Comparison of ENCODE assay signal across 7 mouse cellular contexts in the genomic region with DNA sequence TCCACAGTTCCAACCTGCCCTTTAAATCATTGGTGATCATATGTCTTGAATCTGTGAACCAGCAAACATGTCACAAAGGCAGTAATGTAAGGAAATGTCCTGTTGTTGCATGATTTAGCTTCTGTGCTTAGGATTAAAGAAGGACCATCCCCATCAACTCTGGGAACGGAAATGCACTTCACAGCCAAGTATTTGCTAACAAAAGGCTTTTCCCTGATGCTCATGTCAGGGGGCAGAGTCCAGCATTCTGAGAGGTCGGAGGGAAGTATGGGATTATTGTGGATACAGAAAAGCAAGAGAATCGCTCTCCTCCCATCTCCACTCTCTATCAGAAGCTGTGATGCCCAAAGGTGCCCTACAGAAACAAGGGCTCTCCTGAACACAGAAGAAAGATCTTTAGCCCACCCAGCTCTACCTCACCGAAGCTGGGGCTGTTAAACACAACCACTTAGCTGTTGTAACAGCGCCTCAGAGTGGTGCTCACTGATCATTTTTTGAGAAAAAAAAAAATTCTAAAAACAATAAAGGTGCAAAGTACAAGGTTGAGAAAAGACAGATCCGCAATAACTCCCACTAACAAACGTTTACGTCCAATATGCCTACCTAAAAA. TPM values are rescaled to one million over a fixed set of nuclear protein-coding genes. Genes with fewer than 3 reads are reported as not detected.
A peak's percentile ranks its signal among the peaks of the same experiment; 100 is the strongest.
DNase-seq lines count a peak whose midpoint lies in the region; ATAC-seq and TF ChIP-seq lines count a peak whose summit lies in the region.

No protein-coding gene starts in this region.

- no peak for TF ChIP-seq POLR2A in ES-Bruce4 (IDR thresholded peaks at IDR 0.05; ENCODE audit: insufficient read depth, low read length)

- WGBS in liver, embryonic 11.5 days = 48% methylated on average over 8 of the region's 8 CpGs

- intact Hi-C loops in heart, postnatal 10 days (cut with DNase I) = no loop called here

- H3K4me3 ChIP-seq in ES-Bruce4 (ENCODE audit: low read depth, low read length) = no peak overlapping the region; the same call in 1 of the 2 replicates
- H3K4me3 ChIP-seq in liver, embryonic 11.5 days (ENCODE audit: low read depth, low read length) = peak overlapping the region; percentile 58

- TF ChIP-seq EP300 in ES-Bruce4 (IDR thresholded peaks at IDR 0.05; ENCODE audit: insufficient read depth, low read depth, low read length) = no peak

- no peaks in the 10 kb centered on the region for H3K9me3 ChIP-seq in ES-Bruce4 (replicated peaks; ENCODE audit: control insufficient read depth, insufficient read depth, low read length, poor library complexity, severe bottlenecking)
- no peaks in the 10 kb centered on the region for H3K9me3 ChIP-seq in liver, embryonic 11.5 days (ENCODE audit: control insufficient read depth, low read length)

- H3K4me2 ChIP-seq in liver, embryonic 11.5 days = peak overlapping the region; percentile 85

- no peaks in the 10 kb centered on the region for H3K36me3 ChIP-seq in ES-Bruce4 (ENCODE audit: control insufficient read depth, insufficient read depth, low read length, poor library complexity, severe bottlenecking)
- no peaks in the 10 kb centered on the region for H3K36me3 ChIP-seq in liver, embryonic 11.5 days (ENCODE audit: control insufficient read depth, insufficient read depth, low read length)

- peak overlapping the region; percentile 75 for H3K9ac ChIP-seq in ES-Bruce4 (ENCODE audit: low read depth, poor library complexity, severe bottlenecking)
- peak overlapping the region; percentile 63 for H3K9ac ChIP-seq in liver, embryonic 11.5 days (ENCODE audit: low read depth, low read length)

- ATAC-seq in liver, embryonic 11.5 days (replicated peaks; ENCODE audit: low FRiP score) = no peak

- H3K27ac ChIP-seq in ES-Bruce4 (ENCODE audit: insufficient read depth, low read length) = no peak overlapping the region
- no peak overlapping the region for H3K27ac ChIP-seq in liver, embryonic 11.5 days (ENCODE audit: low read depth, low read length)

- no peaks in the 10 kb centered on the region for H3K27me3 ChIP-seq in ES-Bruce4 (ENCODE audit: control insufficient read depth, insufficient read depth, low read length, poor library complexity, severe bottlenecking)
- H3K27me3 ChIP-seq in liver, embryonic 11.5 days (replicated peaks; ENCODE audit: control insufficient read depth, insufficient read depth, low read length) = no peaks in the 10 kb centered on the region

- TF ChIP-seq CTCF in ES-Bruce4 (IDR thresholded peaks at IDR 0.05; ENCODE audit: low read depth, low read length) = no peak

- peak; percentile 37 for DNase-seq in A20 (ENCODE audit: low read depth, low spot score)
- peak; percentile 4 to 11 for DNase-seq in heart, postnatal 10 days
- no peak for DNase-seq in liver, embryonic 11.5 days (ENCODE audit: low spot score)
- no peak for DNase-seq in ovary, postnatal 36 days (ENCODE audit: low spot score)
- no peak for DNase-seq in layer of hippocampus, postnatal 25 days (ENCODE audit: extremely low spot score in 1 of 2, low spot score in 1 of 2)
- DNase-seq in right cerebral cortex, postnatal 10 days (ENCODE audit: low spot score in 2 of 2) = no peak

- H3K4me1 ChIP-seq in ES-Bruce4 (ENCODE audit: control insufficient read depth, insufficient read depth, low read length) = no peaks in the 10 kb centered on the region
- peaks cover 7% of the 10 kb centered on the region for H3K4me1 ChIP-seq in liver, embryonic 11.5 days (replicated peaks; ENCODE audit: control insufficient read depth, insufficient read depth, low read length)

RNA-seq across cellular contexts. Expression of gene Kdm1b, which starts 1.2 kb away (rescaled TPM):
- 11.0 and 12.3 TPM in 2 replicates for polyA plus RNA-seq in ES-Bruce4 (2011; ENCODE audit: insufficient read depth, insufficient read length, low read depth, missing spikeins)
- 1 to 10 TPM; 8.3 to 9.4 TPM for total RNA-seq in heart, postnatal 10 days (2021)
- polyA plus RNA-seq in liver, embryonic 11.5 days (2014; fragmentation: Nextera tagmentation; extraction: Ambion mirVana) = 8.7 and 9.2 TPM in 2 replicates
- total RNA-seq in layer of hippocampus, postnatal 25 days (2021) = 1 to 10 TPM; 7.8 to 8.2 TPM

RNA-seq across cellular contexts. Expression of gene Tpmt, which starts 2.4 kb away (rescaled TPM):
- polyA plus RNA-seq in ES-Bruce4 (2011; ENCODE audit: insufficient read depth, insufficient read length, low read depth, missing spikeins) = 26.7 and 31.7 TPM in 2 replicates
- total RNA-seq in heart, postnatal 10 days (2021) = 10 to 100 TPM in 1 of 2 experiments, 1 to 10 TPM in 1; 8.1 to 10.0 TPM
- polyA plus RNA-seq in liver, embryonic 11.5 days (2014; fragmentation: Nextera tagmentation; extraction: Ambion mirVana) = 14.2 and 15.9 TPM in 2 replicates
- 10 to 100 TPM in 1 of 2 experiments, 1 to 10 TPM in 1; 8.4 to 10.1 TPM for total RNA-seq in layer of hippocampus, postnatal 25 days (2021)

RNA-seq across cellular contexts. Expression of gene Nhlrc1, which starts 27.5 kb away (rescaled TPM):
- polyA plus RNA-seq in ES-Bruce4 (2011; ENCODE audit: insufficient read depth, insufficient read length, low read depth, missing spikeins) = 0.29 and 1.0 TPM in 2 replicates
- total RNA-seq in heart, postnatal 10 days (2021) = 1 to 10 TPM; 5.0 to 5.6 TPM
- polyA plus RNA-seq in liver, embryonic 11.5 days (2014; fragmentation: Nextera tagmentation; extraction: Ambion mirVana) = 1.6 and 2.0 TPM in 2 replicates
- 10 to 100 TPM; 17.4 to 20.6 TPM for total RNA-seq in layer of hippocampus, postnatal 25 days (2021)

Comparison
In these comparisons a context has a peak if more than half of its experiments do, and no peak if none do; other contexts are left out.
1. DNase-seq: peak in A20 (single experiment) and heart, postnatal 10 days (2 of 2); none in liver, embryonic 11.5 days (single experiment), ovary, postnatal 36 days (single experiment), layer of hippocampus, postnatal 25 days (0 of 2) and right cerebral cortex, postnatal 10 days (0 of 2).